Mouse (Mus musculus) retina, postnatal 7 days (tissue): ENCODE data around the gene Auts2.
A peak's percentile ranks its signal among the peaks of the same experiment; 100 is the strongest.

Experiments
- DNase-seq: peaks from one replicate; pipeline ENCODE4 v3.0.0-alpha.2; 2012; ENCODE audit warnings: low read depth, low spot score

Gene Auts2

DNA sequence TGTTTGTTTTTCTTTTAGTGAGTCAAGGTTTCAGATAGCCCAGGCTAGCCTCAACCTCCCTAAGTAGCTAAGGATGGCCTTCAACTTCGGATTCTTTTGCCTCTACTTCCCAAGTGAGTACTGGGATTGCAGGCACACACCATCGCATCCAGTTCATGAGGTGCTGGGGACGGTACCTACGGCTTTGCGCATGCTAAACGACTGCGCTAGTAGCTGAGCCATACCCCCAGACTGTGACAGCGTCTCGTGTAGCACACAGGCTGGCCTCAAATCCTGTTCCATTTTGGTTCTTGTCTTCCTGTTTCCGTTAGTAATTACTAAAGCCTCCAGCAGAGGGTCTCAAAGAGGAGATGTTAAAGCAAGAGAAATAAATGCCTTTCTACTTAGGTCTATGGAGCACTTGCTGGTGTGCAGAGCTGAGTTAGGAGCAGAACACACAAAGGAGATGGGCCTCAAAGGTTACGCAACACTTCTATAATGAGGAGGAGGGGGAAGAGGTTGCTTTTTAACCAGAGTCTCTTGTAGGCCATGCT, 967.3 kb downstream of the Auts2 start:
- DNase-seq = no peak

GRCm38 (mm10) chr5:131575086-131575514, 968.0 kb downstream of the Auts2 start:
- no peak for DNase-seq

GRCm38 (mm10) chr5:131574469-131575085, 968.6 kb downstream of the Auts2 start:
- DNase-seq = no peak

- no peak for DNase-seq
These were observed 969.6 kb downstream of the Auts2 start for GRCm38 (mm10) chr5:131573296-131574177.

DNA sequence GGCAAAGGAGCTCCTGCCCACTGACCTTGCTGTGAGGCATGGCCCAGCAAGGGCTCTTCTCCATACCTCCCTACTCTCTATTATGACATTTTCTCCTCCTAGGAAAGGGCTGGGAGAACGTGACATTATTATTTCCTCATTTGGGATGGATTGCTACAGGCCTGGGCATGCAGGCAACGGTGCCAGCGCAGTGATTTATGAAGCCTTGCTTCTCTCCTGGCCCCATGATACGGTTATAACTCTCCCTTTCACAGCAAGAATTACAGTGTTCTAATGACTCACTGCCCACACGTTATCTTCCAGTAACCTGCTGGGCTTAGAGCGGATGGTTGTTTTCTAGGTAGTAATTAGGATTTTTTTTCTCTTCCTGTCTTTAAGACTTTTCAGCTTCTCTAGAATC, 977.1 kb downstream of the Auts2 start:
- DNase-seq = no peak

GRCm38 (mm10) chr5:131563630-131564252, 979.4 kb downstream of the Auts2 start:
- DNase-seq = no peak

GRCm38 (mm10) chr5:131560773-131561560, 982.2 kb downstream of the Auts2 start:
- DNase-seq = no peak

DNA sequence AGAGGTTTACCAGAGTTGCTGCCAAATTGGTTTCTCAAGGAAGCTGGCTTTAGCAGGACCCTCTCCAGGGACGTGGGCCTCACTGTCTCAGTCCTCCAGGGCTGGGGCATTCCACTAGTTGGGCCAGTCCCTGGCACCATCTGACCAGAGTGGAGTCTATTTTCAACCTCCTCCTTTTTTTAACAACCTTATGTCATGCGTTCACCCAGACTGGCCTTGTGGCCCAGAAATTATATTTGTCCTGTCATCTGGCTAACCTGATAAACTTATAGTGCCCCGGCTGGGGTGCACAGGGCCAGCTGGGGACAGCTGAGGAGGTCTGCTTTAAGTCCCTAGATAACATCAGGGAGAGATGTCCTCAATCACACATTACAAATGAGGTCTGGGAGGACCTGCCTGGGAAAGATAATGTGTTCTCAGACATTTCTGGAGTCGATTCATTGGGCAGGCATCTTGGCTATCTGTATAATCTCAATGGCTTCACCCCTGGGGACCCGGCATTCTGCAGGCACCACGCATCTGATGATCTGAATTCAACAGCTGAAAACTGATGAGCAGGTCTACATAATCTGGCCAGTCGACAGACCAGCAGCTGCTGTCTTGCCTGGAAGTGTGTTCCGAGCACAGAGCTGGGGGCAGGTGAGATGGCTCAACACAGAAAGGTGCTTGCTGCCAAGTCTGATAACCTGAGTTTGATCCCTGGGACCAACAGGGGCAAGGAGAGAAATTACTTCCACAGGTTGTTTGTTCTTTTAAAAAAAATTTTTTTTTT, 984.6 kb downstream of the Auts2 start:
- no peak for DNase-seq

DNA sequence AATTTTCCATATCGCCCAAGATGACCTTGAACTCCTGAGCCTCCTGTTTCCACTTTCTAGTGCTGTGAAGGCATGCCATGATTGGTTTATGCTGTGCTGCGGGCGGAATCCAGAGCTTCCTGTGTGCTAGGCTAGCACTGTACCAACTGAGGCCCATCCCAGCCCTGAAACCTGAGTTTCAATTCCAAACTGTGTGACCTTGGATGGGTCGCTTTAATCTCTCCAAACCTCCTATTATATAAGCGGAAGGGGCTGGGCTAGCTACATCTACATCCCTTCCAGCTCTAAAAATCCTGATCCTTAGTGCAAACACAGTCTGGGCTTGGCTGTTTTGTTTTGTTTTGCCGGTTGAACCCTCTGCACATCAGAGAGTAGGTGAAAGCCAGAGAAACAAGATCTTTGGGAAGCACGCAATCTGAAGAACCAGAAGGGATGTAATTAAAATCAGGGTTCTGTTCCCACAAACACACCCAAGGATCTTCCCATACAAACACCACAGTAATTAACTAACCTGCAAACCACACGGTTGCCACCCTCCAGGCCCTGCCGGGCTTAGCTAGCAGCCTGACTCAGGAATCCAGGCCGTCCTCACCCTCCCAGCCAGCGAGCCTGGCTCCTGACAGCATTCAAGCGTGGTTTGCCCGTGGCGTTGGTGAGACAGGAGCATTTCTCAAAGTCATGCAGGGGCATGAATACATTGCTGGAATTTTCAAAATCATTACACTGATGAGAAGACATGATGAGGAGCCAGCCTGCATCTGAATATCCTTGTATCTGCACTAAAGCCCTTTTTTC, 985.4 kb downstream of the Auts2 start:
- DNase-seq = no peak

DNA sequence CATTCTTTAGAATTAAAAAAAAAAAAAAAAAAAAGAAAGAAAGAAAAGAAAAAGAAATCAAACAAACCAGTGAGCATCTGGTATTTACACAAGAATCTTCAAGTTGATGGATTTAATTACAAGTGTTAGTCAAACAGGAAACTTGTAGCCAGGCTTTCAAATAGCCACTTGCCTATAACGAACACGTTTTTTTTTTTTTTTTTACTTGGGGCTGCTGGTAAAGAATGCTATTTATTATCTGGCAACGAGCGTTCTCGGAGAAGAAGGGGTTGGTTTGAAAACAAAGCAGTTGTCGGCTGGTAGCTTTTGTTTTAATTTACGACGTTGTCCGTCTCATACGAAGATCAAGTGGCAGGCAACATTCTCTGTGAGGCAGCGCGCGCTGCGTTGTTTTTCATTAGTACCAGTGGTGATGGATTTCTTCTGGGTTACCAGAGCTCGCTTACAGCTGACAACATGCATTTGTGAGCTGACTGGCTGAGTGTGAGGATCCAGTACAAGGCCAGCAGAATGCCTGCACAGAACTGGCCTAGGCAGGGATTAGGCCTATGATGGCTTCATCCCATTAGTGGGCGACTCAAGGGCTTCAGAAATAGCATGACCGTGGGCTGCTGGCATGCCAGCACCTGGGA, 994.1 kb downstream of the Auts2 start:
- DNase-seq = peak; percentile 61

DNA sequence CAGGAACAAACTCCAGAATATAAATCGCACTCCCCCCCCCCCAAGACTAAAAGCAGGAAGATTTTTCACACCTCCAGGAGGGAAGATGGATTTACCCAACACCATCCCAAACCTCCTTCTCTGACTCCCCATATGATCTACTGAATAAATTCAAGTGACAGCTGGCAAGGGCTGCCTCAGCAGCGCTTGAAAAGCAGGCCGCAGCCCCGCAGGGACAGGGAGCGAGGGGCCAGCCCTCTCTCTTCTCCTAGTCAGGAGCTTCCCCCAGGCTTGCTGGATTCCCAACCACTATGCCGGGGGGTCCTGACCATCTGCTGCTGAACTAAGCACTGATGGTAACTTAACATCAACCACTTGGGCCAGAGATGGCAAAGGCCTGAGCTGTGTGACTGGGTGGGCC, 995.2 kb downstream of the Auts2 start:
- no peak for DNase-seq

DNA sequence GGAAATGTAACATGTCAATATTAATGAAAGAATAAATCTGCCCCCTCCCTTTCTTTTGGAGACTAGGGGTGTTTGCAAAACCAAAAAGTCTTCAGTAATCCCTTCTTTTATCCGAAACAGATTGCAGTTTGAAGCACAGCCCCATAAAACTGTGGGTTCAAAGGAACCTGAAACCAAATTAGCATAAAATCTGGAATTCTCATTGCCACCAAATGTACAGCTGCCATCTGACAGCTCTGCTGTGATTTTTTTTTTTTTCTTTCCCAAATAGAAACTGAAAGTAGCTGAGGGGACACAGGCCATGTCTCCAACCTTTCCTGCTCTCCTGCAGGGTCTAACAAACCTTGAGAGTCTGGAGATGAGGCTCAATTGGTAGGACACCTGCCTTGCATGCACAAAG, 996.7 kb downstream of the Auts2 start:
- DNase-seq = no peak

GRCm38 (mm10) chr5:131544381-131544780, 998.8 kb downstream of the Auts2 start:
- no peak for DNase-seq

GRCm38 (mm10) chr5:131538311-131538915, 1004.7 kb downstream of the Auts2 start:
- peak; percentile 23 for DNase-seq

- peak; percentile 25 for DNase-seq
These were observed 1005.3 kb downstream of the Auts2 start for GRCm38 (mm10) chr5:131537831-131538310.

GRCm38 (mm10) chr5:131537155-131537830, 1005.9 kb downstream of the Auts2 start:
- DNase-seq = peak; percentile 13

GRCm38 (mm10) chr5:131535752-131536151, 1007.4 kb downstream of the Auts2 start:
- DNase-seq = no peak

- DNase-seq = peak; percentile 28
These were observed 1009.3 kb downstream of the Auts2 start for GRCm38 (mm10) chr5:131533815-131534214.
